Mouse (Mus musculus): ENCODE measurements around the gene Gm5134.

Gene Gm5134

DNA sequence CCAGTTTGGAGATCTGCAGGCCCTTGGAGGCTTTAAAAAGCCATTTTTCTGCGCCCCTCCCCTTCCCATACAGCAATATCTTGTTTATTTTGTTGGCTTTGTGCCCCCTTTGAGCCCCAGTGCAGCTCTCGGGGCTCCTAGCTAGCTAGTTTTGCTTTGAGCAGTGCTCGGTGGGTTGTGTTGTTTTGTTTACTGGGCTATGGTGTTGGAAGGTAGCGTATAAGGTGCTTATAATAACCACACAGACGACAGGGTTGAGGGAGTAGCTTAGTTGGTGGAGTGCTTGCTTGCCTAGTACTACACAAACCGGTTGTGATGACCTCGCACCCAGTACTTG, 78.8 kb downstream of the Gm5134 start:
- no peak for DNase-seq (ENCODE audit: low read depth, low spot score)

GRCm38 (mm10) chr10:76034001-76034600, 79.8 kb downstream of the Gm5134 start:
- DNase-seq (ENCODE audit: low read depth, low spot score): no peak

GRCm38 (mm10) chr10:76035277-76035676, 81.0 kb downstream of the Gm5134 start:
- no peak for DNase-seq (ENCODE audit: low read depth, low spot score)

DNA sequence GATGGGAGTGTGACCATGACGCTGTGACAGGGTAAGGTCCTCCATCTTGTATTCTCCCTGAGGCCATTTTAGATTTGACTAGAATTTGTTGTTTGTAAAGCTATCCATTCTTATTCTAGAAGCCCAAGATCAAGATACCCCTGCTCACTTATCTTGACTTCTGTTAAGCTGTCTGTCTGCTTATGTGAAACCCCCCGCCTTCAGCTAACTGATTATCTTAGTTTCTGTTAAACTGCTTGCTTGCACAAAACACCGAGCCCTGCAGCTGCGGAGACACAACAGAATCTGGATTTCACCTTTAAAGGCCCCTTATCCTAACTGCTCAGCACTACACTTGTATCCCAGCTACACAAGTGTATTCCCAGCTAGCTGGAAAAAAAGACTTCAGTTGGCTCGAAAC, 82.6 kb downstream of the Gm5134 start:
- DNase-seq (ENCODE audit: low read depth, low spot score): no peak

GRCm38 (mm10) chr10:76045343-76045742, 91.0 kb downstream of the Gm5134 start:
- no peak for DNase-seq (ENCODE audit: low read depth, low spot score)

GRCm38 (mm10) chr10:76046754-76047153, 92.4 kb downstream of the Gm5134 start:
- DNase-seq (ENCODE audit: low read depth, low spot score): no peak

- DNase-seq (ENCODE audit: low read depth, low spot score): no peak
These were observed 93.0 kb downstream of the Gm5134 start for GRCm38 (mm10) chr10:76047182-76047869.

DNA sequence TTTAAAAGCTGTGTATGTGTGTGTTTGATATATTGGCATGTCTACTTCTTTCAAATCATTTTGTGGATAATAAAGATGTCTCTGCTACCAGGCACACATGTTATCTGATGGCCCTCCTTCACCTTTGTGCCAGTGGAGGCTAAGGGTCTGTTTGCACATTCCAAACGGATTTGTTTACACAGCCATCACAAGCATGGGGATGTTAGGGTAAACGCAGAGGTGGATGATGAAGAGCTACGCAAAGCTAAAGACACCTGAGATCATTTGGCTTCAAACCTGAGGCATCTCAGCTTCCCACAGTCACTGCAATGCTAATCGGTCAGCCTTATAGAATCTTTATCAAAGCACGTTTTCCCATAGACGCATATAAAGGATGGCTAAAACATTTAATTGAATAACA, 94.7 kb downstream of the Gm5134 start:
- no peak for DNase-seq (ENCODE audit: low read depth, low spot score)

DNA sequence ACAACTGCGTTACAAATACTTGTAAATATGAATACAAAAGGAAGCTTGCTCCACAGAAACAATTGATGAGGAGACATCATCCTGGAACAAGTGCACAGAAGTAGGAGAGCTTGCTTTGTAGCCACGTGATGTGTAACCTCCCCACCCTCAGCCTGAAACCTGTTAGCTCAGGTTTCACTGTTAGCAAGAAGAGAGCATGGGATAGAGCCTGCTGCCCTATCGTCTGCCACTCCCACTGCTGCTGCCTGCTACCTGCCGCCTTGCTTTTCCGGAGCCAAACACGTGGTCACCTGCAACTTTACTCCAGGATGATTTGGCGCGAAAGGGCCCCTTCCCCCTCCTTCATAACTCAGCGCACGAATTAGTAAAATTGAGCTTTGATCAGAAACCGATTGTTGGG, 97.5 kb downstream of the Gm5134 start:
- no peak for DNase-seq (ENCODE audit: low read depth, low spot score)
